Mouse (Mus musculus) CD4-positive helper T cell, adult 2 months (primary cell): ENCODE measurements at regions not wholly inside any gene's neighbourhood (a gene's known extent, or its start where the extent isn't known, plus 50 kb on each side); places are given as distances from the start of the nearest gene placed in this dataset.

Experiments
- DNase-seq: peaks from one replicate; pipeline ENCODE4 v3.0.0-alpha.2; 2012; ENCODE audit warnings: low read depth, missing footprints, low spot score

DNA sequence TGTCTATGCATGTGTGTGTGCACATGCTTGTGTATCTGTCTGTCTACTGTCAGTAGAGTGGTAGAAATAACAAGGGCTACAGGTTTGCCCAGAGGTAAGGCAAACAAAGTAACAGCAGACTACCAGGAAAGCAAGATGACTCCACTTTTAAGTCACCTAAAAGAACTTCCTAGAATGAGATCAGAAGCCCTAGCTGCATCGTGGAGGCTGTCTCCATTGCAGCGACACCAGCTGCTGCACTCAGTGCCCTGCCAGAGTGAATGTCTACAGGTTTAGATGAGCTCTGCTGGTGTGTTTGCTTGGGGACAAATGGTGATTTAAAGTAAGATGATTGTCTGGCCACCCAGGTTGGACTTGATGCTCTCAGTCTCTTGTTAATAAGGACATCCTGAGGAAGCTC, 50.6 kb upstream of the Dusp10 start:
- peak; percentile 40 for DNase-seq

DNA sequence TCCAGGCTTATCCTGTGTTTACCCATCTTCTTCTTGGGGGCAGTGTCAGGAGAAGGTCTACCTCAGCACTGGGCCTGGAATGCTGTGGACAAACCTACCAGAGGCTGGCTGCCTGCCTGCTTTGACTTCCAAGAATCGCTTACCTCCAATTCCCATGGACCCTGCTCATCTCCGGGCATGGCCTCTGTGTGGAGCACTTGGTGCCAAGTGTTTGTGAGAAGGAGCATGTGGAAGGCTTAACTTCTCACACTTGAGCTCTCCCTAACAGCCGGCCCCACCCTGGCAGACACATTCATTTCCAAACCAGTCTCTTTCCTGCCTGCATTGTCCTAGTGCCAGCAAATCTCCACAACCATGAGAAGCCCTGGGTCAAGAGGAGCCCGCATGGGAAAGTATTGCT, 49.8 kb upstream of the Dusp10 start:
- DNase-seq, result no peak
